Comparison of ENCODE assay signal across 8 mouse cellular contexts in the genomic region with DNA sequence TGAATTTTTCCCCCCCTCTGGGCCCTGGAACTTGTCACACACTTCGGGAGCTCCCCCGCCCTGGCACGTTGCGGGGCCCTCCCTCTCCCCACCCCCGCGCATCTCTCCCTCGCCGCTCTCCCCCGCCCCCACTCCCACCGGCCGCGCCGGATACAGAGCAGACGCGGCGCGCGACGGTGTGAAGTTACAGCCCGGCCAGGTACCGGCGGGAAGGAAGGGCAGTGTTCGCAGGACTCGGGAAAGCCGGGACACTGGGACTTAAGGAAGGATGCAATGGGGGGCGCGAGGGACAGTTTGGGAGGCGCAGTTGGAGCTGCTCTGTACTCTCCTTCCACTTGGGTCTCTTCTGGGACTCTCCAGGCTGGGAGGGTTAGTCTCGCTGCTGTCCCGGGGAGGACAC. TPM values are rescaled to one million over a fixed set of nuclear protein-coding genes. Genes with fewer than 3 reads are reported as not detected.
DNase-seq lines count a peak whose midpoint lies in the region; ATAC-seq and TF ChIP-seq lines count a peak whose summit lies in the region.
"Had no signal": no experiment of that assay in that cellular context is flagged by ENCODE, and none has a peak within 500 bp of the region (broad histone marks: within the 10 kb centered on the region; RNA-seq: fewer than 3 reads in every experiment).

No protein-coding gene starts in this region.

- peaks cover 72% of the 10 kb centered on the region for H3K4me1 ChIP-seq in megakaryocyte, embryonic 14.5 days
- H3K4me1 ChIP-seq in heart, postnatal 0 days (ENCODE audit: control insufficient read depth, insufficient read depth) = peaks cover 18% of the 10 kb centered on the region; the same call in 1 of the 2 replicates
- peaks cover 0 to 13% of the 10 kb centered on the region in 2 experiments; a peak in 3 of 4 replicates for H3K4me1 ChIP-seq in liver, embryonic 14.5 days (replicated peaks; ENCODE audit: control insufficient read depth in 2 of 2, insufficient read depth in 2 of 2, low read length in 1 of 2)

- peak overlapping the region; percentile 19; the same call in 1 of the 2 replicates for H3K27ac ChIP-seq in heart, postnatal 0 days (ENCODE audit: low read depth)
- peak overlapping the region; percentile 73; the same call in 1 of the 2 replicates for H3K27ac ChIP-seq in liver, embryonic 14.5 days

- H3K9me3 ChIP-seq in megakaryocyte, embryonic 14.5 days = no peaks in the 10 kb centered on the region
- H3K9me3 ChIP-seq in heart, postnatal 0 days (replicated peaks; ENCODE audit: control insufficient read depth, low read length) = no peaks in the 10 kb centered on the region
- no peaks in the 10 kb centered on the region for H3K9me3 ChIP-seq in liver, embryonic 14.5 days (ENCODE audit: control insufficient read depth, low read length)

- WGBS in heart, postnatal 0 days = under 1% methylated on average over 27 of the region's 30 CpGs
- under 1% methylated on average over 28 of the region's 30 CpGs for WGBS in liver, embryonic 14.5 days (ENCODE audit: insufficient replicate concordance)

- peak overlapping the region; percentile 95 for H3K4me3 ChIP-seq in megakaryocyte, embryonic 14.5 days (replicated peaks)
- H3K4me3 ChIP-seq in heart, postnatal 0 days (ENCODE audit: low read depth, low read length) = peak overlapping the region; percentile 70
- peak overlapping the region; percentile 68 to 83 for H3K4me3 ChIP-seq in liver, embryonic 14.5 days (ENCODE audit: insufficient read depth in 1 of 2, low read depth in 2 of 2, low read length in 2 of 2)

- DNase-seq in embryo, embryonic 11 days = peak; percentile 85
- DNase-seq in heart, postnatal 0 days (ENCODE audit: low spot score) = no peak
- DNase-seq in liver, embryonic 14.5 days (ENCODE audit: low read depth in 3 of 3, low spot score in 3 of 3) = no peak
- peak; percentile 63 for DNase-seq in retina, postnatal 1 day
- DNase-seq in adipocyte (ENCODE audit: low spot score) = no peak

- no peak for TF ChIP-seq CTCF in heart, postnatal 0 days (IDR thresholded peaks at IDR 0.05; ENCODE audit: low read depth)
- no peak for TF ChIP-seq CTCF in liver, embryonic 14.5 days (IDR thresholded peaks at IDR 0.05; ENCODE audit: low read depth)

- H3K27me3 ChIP-seq in megakaryocyte, embryonic 14.5 days (replicated peaks) = peaks cover 10% of the 10 kb centered on the region
- no peaks in the 10 kb centered on the region for H3K27me3 ChIP-seq in heart, postnatal 0 days (ENCODE audit: control insufficient read depth, insufficient read depth, low read length)
- H3K27me3 ChIP-seq in liver, embryonic 14.5 days (ENCODE audit: control insufficient read depth, insufficient read depth, low read length) = no peaks in the 10 kb centered on the region

- peak overlapping the region; percentile 98 for H3K4me2 ChIP-seq in heart, postnatal 0 days (ENCODE audit: low read depth, low read length)
- H3K4me2 ChIP-seq in liver, embryonic 14.5 days (ENCODE audit: low read depth) = peak overlapping the region; percentile 91

- TF ChIP-seq EP300 in heart, postnatal 0 days (IDR thresholded peaks at IDR 0.05; ENCODE audit: low read depth) = no peak
- no peak for TF ChIP-seq EP300 in liver, embryonic 14.5 days (IDR thresholded peaks at IDR 0.05; ENCODE audit: low read depth)

- H3K9ac ChIP-seq in heart, postnatal 0 days (replicated peaks; ENCODE audit: low read depth, low read length) = peak overlapping the region; percentile 72
- H3K9ac ChIP-seq in liver, embryonic 14.5 days (replicated peaks) = peak overlapping the region; percentile 70

- ATAC-seq in megakaryocyte, adult 5-6 weeks (ENCODE audit: poor library complexity, severe bottlenecking) = no peak
- peak; percentile 0; the same call in 1 of the 2 replicates for ATAC-seq in heart, postnatal 0 days (ENCODE audit: insufficient read depth, low read depth)
- peak; percentile 55 for ATAC-seq in liver, embryonic 14.5 days (ENCODE audit: insufficient read depth)

- peaks cover 5% of the 10 kb centered on the region for H3K36me3 ChIP-seq in megakaryocyte, embryonic 14.5 days (replicated peaks; ENCODE audit: low read length)
- peaks cover 6% of the 10 kb centered on the region; the same call in 1 of the 2 replicates for H3K36me3 ChIP-seq in heart, postnatal 0 days (replicated peaks; ENCODE audit: control insufficient read depth, insufficient read depth, low read length)
- peaks cover 6% of the 10 kb centered on the region for H3K36me3 ChIP-seq in liver, embryonic 14.5 days (replicated peaks; ENCODE audit: control insufficient read depth, insufficient read depth, low read depth)

RNA-seq across cellular contexts. Expression of a gene that starts 2.7 kb away (rescaled TPM):
- 1.1 and 6.5 TPM in 2 replicates for polyA plus RNA-seq in megakaryocyte, embryonic 14.5 days (2012; ENCODE audit: insufficient read depth, low replicate concordance)
- 31.4 and 33.7 TPM in 2 replicates for total RNA-seq in megakaryocyte, adult 5-6 weeks (2015)
- 16.2 and 34.6 TPM in 2 replicates for total RNA-seq in megakaryocyte, adult 5-6 weeks (2017)
- total RNA-seq in heart, postnatal 0 days (2014; rRNA removed; ENCODE audit: low replicate concordance) = 4.1 and 7.1 TPM in 2 replicates
- polyA plus RNA-seq in heart, postnatal 0 days (2015; fragmentation: Nextera tagmentation; extraction: Ambion mirVana) = 7.4 and 8.2 TPM in 2 replicates
- polyA plus RNA-seq in liver, embryonic 14.5 days (2012; rRNA removed) = 10.9 and 13.0 TPM in 2 replicates
- 29.4 and 33.0 TPM in 2 replicates for polyA plus RNA-seq in liver, embryonic 14.5 days (2014; fragmentation: Nextera tagmentation; extraction: Ambion mirVana)

RNA-seq across cellular contexts. Expression of a gene that starts 5.7 kb away (rescaled TPM):
- not detected in 2 replicates for polyA plus RNA-seq in megakaryocyte, embryonic 14.5 days (2012; ENCODE audit: insufficient read depth, low replicate concordance)
- total RNA-seq in megakaryocyte, adult 5-6 weeks (2015) = not detected in 2 replicates
- not detected in 2 replicates for total RNA-seq in megakaryocyte, adult 5-6 weeks (2017)
- not detected in 2 replicates for total RNA-seq in heart, postnatal 0 days (2014; rRNA removed; ENCODE audit: low replicate concordance)
- not detected in 2 replicates for polyA plus RNA-seq in heart, postnatal 0 days (2015; fragmentation: Nextera tagmentation; extraction: Ambion mirVana)
- polyA plus RNA-seq in liver, embryonic 14.5 days (2012; rRNA removed) = not detected in 2 replicates
- polyA plus RNA-seq in liver, embryonic 14.5 days (2014; fragmentation: Nextera tagmentation; extraction: Ambion mirVana) = not detected in 2 replicates
- total RNA-seq: gastrocnemius, postnatal 4 days had no signal

Comparison
In these comparisons a context has a peak if more than half of its experiments do, and no peak if none do; other contexts are left out.
1. DNase-seq: peak in embryo, embryonic 11 days (single experiment) and retina, postnatal 1 day (single experiment); none in heart, postnatal 0 days (single experiment), liver, embryonic 14.5 days (0 of 3) and adipocyte (single experiment).
2. Peak in every context shown above with its lines, with median percentiles within 50 percentile points of each other: H3K4me3 ChIP-seq.